Mouse (Mus musculus) thymus, adult 2 months (tissue): ENCODE data around the gene Ccdc88c.

ENCODE experiments used
- CTCF ChIP-seq: fragments of 200-500 bp; IDR thresholded peaks from 2 replicates; pipeline ENCODE4 v1.5.1; 2012; ENCODE audit warnings: mild to moderate bottlenecking, control low read depth, low read length, moderate library complexity, borderline replicate concordance; ENCODE audit not compliant: control insufficient read depth, poor library complexity, insufficient read depth; ENCODE audit errors: extremely low read depth
- POLR2A ChIP-seq: fragments of 200-500 bp; IDR thresholded peaks from 2 replicates; pipeline ENCODE4 v1.6.1; 2012; ENCODE audit warnings: mild to moderate bottlenecking, low read length, control low read depth, moderate library complexity; ENCODE audit not compliant: control insufficient read depth, poor library complexity, insufficient read depth; ENCODE audit errors: extremely low read depth

- TF ChIP-seq CTCF (no peak), POLR2A (no peak)
Measured at GRCm38 (mm10) chr12:101026946-101027345, 1.9 kb downstream of the Ccdc88c start.
